Mouse (Mus musculus) heart, postnatal 0 days (tissue): ENCODE measurements at regions not wholly inside any gene's neighbourhood (a gene's known extent, or its start where the extent isn't known, plus 50 kb on each side); places are given as distances from the start of the nearest gene placed in this dataset.
A peak's percentile ranks its signal among the peaks of the same experiment; 100 is the strongest.

Source experiments
- ATAC-seq: fragments of 200-750 bp; cut with Nextera tagmentation; 2 replicates; pipeline ENCODE4 v1.8.0; 2017; ENCODE audit warnings: low read depth, moderate number of reproducible peaks, moderate library complexity; ENCODE audit not compliant: insufficient read depth
- DNase-seq: peaks from one replicate; pipeline ENCODE4 v3.0.0-alpha.2; 2016; ENCODE audit warnings: low spot score
- H3K27ac ChIP-seq: fragments of 300-500 bp; sonication (generic); 2 replicates; pipeline ENCODE4 v1.5.1; 2014; ENCODE audit warnings: low read depth, mild to moderate bottlenecking
- H3K27me3 ChIP-seq: fragments of 300-500 bp; sonication (generic); 2 replicates; pipeline ENCODE4 v1.6.1; 2014; ENCODE audit warnings: low read length, mixed read lengths; ENCODE audit not compliant: control insufficient read depth, insufficient read depth
- H3K36me3 ChIP-seq: fragments of 300-500 bp; sonication (generic); replicated peaks from 2 replicates; pipeline ENCODE4 v1.6.1; 2014; ENCODE audit warnings: low read length, mixed read lengths; ENCODE audit not compliant: control insufficient read depth, insufficient read depth
- H3K4me1 ChIP-seq: fragments of 300-500 bp; sonication (generic); 2 replicates; pipeline ENCODE4 v1.6.1; 2014; ENCODE audit warnings: antibody characterized with exemption; ENCODE audit not compliant: control insufficient read depth, insufficient read depth
- H3K4me2 ChIP-seq: fragments of 300-500 bp; sonication (generic); 2 replicates; pipeline ENCODE4 v1.6.1; 2014; ENCODE audit warnings: low read depth, mild to moderate bottlenecking, low read length, moderate library complexity
- H3K4me3 ChIP-seq: fragments of 300-500 bp; sonication (generic); 2 replicates; pipeline ENCODE4 v1.5.1; 2014; ENCODE audit warnings: low read depth, low read length
- H3K9ac ChIP-seq: fragments of 300-500 bp; sonication (generic); replicated peaks from 2 replicates; pipeline ENCODE4 v1.6.1; 2014; ENCODE audit warnings: low read depth, low read length, mixed read lengths
- H3K9me3 ChIP-seq: fragments of 300-500 bp; sonication (generic); replicated peaks from 2 replicates; pipeline ENCODE4 v1.6.1; 2016; ENCODE audit warnings: low read length; ENCODE audit not compliant: control insufficient read depth
- CTCF ChIP-seq: IDR thresholded peaks from 2 replicates; pipeline ENCODE4 v1.5.1; 2016; ENCODE audit warnings: antibody characterized with exemption, control low read depth, low read depth
- EP300 ChIP-seq: IDR thresholded peaks from 2 replicates; pipeline ENCODE4 v1.6.1; 2016; ENCODE audit warnings: antibody characterized with exemption, low read depth
- WGBS: fragments of 180-500 bp; shearing (Covaris S2); extraction: QIAGEN DNeasy Blood & Tissue Kit; methylation state at CpG from one replicate; pipeline ENCODE4 v1.1.7; 2014; 5-methylcytosine and 5-hydroxymethylcytosine counted together

DNA sequence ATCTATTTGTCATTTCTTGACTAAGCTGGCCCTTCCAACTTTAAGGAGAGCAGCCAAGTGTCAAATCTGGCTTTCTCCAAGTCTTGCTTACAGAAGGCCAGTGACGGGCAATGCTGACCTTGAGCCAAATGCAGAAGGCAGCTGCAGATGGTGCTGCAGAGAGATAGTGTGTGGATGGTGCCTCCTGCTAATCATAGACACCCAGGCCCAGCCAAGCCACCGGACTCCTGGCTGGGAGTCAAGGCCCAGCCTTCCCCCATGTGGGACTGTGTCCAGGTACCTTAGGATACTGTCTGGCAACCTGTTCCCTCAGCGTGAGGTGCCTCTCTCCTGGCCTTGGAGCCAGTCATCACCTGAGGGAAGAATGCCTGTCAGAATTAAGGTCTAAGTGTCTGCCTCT, 319.3 kb downstream of the En1 start:
- DNase-seq, result peak; percentile 42
- H3K9me3 ChIP-seq, result no peaks in the 10 kb centered on the region
- TF ChIP-seq EP300 (no peak), CTCF (no peak)
- no peak overlapping the region for H3K4me3 ChIP-seq
- peak; percentile 63 for ATAC-seq
- H3K27ac ChIP-seq, result no peak overlapping the region
- H3K27me3 ChIP-seq, result no peaks in the 10 kb centered on the region
- no peaks in the 10 kb centered on the region for H3K36me3 ChIP-seq
- no peak overlapping the region for H3K4me2 ChIP-seq
- H3K4me1 ChIP-seq, result no peaks in the 10 kb centered on the region
- 24% methylated on average over 3 of the region's 3 CpGs for WGBS
- H3K9ac ChIP-seq, result no peak overlapping the region

DNA sequence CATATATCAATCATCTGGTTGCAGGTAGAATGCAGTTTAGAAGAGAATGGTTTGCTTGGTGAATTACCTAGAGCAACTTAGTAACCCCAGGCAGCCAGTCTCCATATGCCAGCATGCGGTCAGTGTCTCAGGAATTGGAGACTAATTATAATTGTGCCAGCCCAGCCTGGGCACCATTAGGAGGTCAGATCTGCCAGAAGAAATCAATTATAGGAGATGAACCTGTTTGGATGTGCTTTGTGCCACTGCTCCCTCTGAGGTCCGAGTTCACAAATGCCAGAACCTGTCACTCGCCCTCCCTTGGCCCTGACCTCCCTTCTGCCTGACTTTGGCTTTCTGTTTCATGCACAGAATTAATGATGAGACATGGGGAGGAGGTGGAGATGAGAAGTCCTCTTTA, 323.1 kb downstream of the En1 start:
- TF ChIP-seq EP300 (no peak), CTCF (no peak)
- H3K4me1 ChIP-seq, result no peaks in the 10 kb centered on the region
- ATAC-seq, result no peak
- no peaks in the 10 kb centered on the region for H3K27me3 ChIP-seq
- H3K9me3 ChIP-seq, result no peaks in the 10 kb centered on the region
- no peak overlapping the region for H3K9ac ChIP-seq
- no peak for DNase-seq
- no peak overlapping the region for H3K4me2 ChIP-seq
- H3K36me3 ChIP-seq, result no peaks in the 10 kb centered on the region
- 70% methylated on average over 3 of the region's 3 CpGs for WGBS
- no peak overlapping the region for H3K27ac ChIP-seq
- H3K4me3 ChIP-seq, result no peak overlapping the region

DNA sequence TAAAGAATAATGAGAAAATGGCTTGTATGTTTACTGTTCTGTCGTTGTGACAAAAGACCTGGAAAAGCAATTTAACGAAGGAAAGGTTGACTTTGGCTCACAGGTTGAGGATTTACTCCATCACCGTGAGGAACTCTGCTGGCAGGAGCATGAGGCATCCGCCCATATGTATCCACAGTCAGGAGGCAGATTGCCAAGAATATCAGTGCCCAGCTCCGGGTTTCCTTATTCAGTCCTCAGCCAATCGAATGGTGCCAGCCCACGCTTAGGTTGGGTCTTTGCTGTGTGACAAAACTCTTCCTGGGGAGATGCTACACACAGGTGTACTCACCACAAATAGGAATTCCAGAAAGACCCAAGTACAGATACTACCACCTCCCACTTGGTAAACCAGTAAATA, 327.9 kb downstream of the En1 start:
- ATAC-seq (no peak), DNase-seq (no peak)
- H3K36me3 ChIP-seq, result no peaks in the 10 kb centered on the region
- no peak overlapping the region for H3K4me3 ChIP-seq
- 66% methylated on average over 7 of the region's 7 CpGs for WGBS
- no peaks in the 10 kb centered on the region for H3K9me3 ChIP-seq
- H3K4me1 ChIP-seq, result no peaks in the 10 kb centered on the region
- no peak overlapping the region for H3K4me2 ChIP-seq
- TF ChIP-seq EP300 (no peak), CTCF (no peak)
- no peak overlapping the region for H3K27ac ChIP-seq
- no peaks in the 10 kb centered on the region for H3K27me3 ChIP-seq
- no peak overlapping the region for H3K9ac ChIP-seq

DNA sequence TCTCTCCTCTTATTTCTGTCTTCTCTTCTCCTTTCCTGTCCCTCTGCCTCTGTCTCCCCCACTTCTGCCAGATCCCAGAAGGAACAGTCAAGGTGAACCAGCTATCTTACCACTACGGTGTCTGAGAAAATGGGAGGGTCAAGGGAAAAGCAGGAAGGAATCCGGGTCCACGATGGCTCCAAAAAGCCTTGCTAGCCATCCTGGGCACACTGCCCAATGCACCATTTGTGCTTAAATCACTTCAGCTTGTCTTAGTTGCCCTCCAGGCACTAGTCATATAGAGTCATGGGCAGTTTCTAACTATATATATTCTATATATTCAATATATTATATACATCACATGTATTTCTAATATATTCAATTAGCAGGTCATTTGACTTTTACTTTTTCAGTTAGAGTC, 333.1 kb downstream of the En1 start:
- WGBS, result 66% methylated on average over 3 of the region's 3 CpGs
- H3K4me3 ChIP-seq, result no peak overlapping the region
- no peaks in the 10 kb centered on the region for H3K27me3 ChIP-seq
- ATAC-seq (no peak), DNase-seq (no peak)
- H3K9ac ChIP-seq, result no peak overlapping the region
- H3K27ac ChIP-seq, result no peak overlapping the region
- H3K4me1 ChIP-seq, result no peaks in the 10 kb centered on the region
- no peaks in the 10 kb centered on the region for H3K36me3 ChIP-seq
- TF ChIP-seq CTCF, result no peak
- TF ChIP-seq EP300, result no peak
- H3K4me2 ChIP-seq, result no peak overlapping the region
- no peaks in the 10 kb centered on the region for H3K9me3 ChIP-seq

DNA sequence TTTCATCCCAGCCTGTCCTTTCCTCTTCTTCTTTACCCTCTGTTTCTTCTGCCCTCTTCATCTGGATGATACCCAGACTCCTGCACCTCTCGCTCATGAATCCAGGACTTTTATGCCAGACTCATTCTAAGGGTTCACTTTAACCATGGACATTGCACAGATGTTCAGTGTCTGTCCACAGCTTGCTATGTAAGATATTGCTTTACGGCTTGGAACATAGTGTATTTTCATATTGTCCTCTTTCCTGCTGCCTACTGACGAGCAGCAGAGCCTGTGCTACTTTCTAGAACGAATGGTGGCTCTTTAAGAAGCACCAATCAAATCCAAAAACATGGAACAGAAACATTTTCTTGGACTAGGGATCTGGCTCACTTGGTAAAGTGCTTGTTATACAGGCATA, 341.5 kb downstream of the En1 start:
- Histone ChIP-seq H3K9me3 (no peaks in the 10 kb centered on the region), H3K36me3 (no peaks in the 10 kb centered on the region), H3K9ac (no peak overlapping the region), H3K4me1 (no peaks in the 10 kb centered on the region), H3K27ac (no peak overlapping the region), H3K4me2 (no peak overlapping the region), H3K27me3 (no peaks in the 10 kb centered on the region), H3K4me3 (no peak overlapping the region)
- DNase-seq, result no peak
- 58% methylated on average over 4 of the region's 4 CpGs for WGBS
- ATAC-seq, result no peak
- no peak for TF ChIP-seq CTCF
- TF ChIP-seq EP300, result no peak

DNA sequence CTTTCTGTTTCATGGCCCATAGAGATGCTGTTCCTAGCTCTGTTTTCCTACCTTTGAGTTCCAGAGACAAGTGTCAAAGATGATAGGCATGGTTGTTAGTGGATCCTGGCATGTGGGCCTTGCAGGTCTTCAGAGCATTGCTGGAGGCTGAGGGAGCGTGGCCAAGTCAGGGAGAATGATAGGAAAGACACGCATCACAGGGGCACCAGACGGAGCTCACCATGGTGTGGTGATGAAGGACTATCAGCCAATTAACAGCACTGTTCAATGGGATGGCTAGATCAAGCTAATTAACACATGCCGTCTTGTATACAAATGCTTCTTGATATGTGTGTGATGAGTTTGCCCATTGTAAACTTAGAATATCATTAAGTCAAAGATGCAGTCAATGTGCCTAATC, 344.1 kb downstream of the En1 start:
- H3K27me3 ChIP-seq, result no peaks in the 10 kb centered on the region
- no peak overlapping the region for H3K27ac ChIP-seq
- no peak for ATAC-seq
- no peaks in the 10 kb centered on the region for H3K36me3 ChIP-seq
- H3K9ac ChIP-seq, result no peak overlapping the region
- no peak overlapping the region for H3K4me3 ChIP-seq
- H3K9me3 ChIP-seq, result no peaks in the 10 kb centered on the region
- no peaks in the 10 kb centered on the region for H3K4me1 ChIP-seq
- TF ChIP-seq EP300 (no peak), CTCF (no peak)
- no peak overlapping the region for H3K4me2 ChIP-seq
- 79% methylated on average over 4 of the region's 4 CpGs for WGBS
- DNase-seq, result no peak
